Mouse (Mus musculus) megakaryocyte-erythroid progenitor cell, adult 5 weeks (primary cell): Measurements from ENCODE around the gene Gm5269. TPM values are rescaled to one million over a fixed set of nuclear protein-coding genes. Genes with fewer than 3 reads are reported as not detected.

Experiments
- polyA plus RNA-seq: library from polyadenylated mRNA; stranded (reverse); fragments of >175 nt; gene quantifications from 2 replicates; pipeline ENCODE4 v1.2.3, GENCODE M21; 2012

The Gm5269 gene
- polyA plus RNA-seq = not detected in 2 replicates

GRCm38 (mm10) chr1:45890173-45890572 lies at the start of gene Gm5269:
TSS of gene Gm5269 (minus strand) at chr1:45890273.

GRCm38 (mm10) chr1:45926393-45926763 lies 36.3 kb upstream of the Gm5269 start, which contains the start of gene Slc40a1:
TSS of gene Slc40a1 (minus strand) at chr1:45926523.

Other genes starting within 250 kb of the Gm5269 start
- gene Wdr75, start 95.1 kb downstream of the Gm5269 start, polyA plus RNA-seq = 6.2 and 6.8 TPM in 2 replicates
- gene Slc40a1, start 36.2 kb upstream of the Gm5269 start, polyA plus RNA-seq = 2.8 and 5.9 TPM in 2 replicates
- not detected in 2 replicates for gene Dnah7b, start 176.0 kb upstream of the Gm5269 start, polyA plus RNA-seq